Mouse (Mus musculus) hematopoietic stem cell, adult 5-6 weeks (primary cell): Measurements from ENCODE around the gene Fam49a. TPM values are rescaled to one million over a fixed set of nuclear protein-coding genes. Genes with fewer than 3 reads are reported as not detected.
"Not testable (repeated sequence)": the region's sequence is repeated elsewhere in the genome, so short reads cannot be mapped to it uniquely, and the experiment has no call there.

Source experiments
- ATAC-seq, 2 experiments: fragments of 125-278 bp in 1 of 2; replicated peaks in 1 of 2; 2 replicates each; pipeline ENCODE4 v1.8.0; 2016 to 2017; ENCODE audit warnings: inconsistent platforms in 2 of 2, mild to moderate bottlenecking in 2 of 2, moderate number of reproducible peaks in 2 of 2, low read depth in 1 of 2, moderate TSS enrichment in 1 of 2; ENCODE audit not compliant: low FRiP score in 2 of 2, poor library complexity in 2 of 2, severe bottlenecking in 2 of 2, insufficient read depth in 1 of 2, low TSS enrichment in 1 of 2
- total RNA-seq: library from RNA; stranded (forward); fragments of 172-1452, 232-1000 nt; gene quantifications from 2 replicates; pipeline ENCODE4 v1.2.3, GENCODE M21; 2017

Fam49a gene
- total RNA-seq, 1 experiment from 2014 or later = 31.5 TPM

DNA sequence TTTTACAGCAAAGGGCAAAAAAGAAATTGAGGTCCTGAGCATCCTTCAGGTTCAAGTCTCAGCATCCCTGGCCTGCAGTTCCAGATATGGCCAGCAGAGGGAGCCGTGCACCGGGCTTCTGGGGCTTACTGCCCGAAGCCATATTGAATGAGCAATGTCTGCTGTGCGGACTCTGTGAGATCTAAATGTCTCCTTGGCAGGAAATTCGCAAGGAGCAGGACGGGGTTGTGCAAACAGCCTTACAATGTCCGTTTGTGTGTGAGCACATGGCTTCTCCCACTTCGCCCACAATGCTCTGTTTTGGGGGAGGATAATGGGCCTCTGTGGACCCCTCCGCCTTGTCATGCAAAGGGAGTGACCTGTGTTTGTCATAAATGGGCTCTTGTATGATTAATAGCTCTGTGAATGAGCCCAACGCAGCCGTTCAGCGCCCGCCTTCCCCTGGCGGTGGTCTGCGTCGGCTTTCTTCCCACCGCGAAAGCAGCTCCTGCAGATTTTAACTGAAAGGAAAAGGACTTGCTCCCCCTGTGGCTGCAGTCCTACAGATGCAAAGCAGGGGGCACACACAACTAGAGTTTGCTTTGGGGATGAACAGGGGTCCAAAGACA is 61.8 kb downstream of the Fam49a start:
- ATAC-seq = peak; percentile 56 to 71

DNA sequence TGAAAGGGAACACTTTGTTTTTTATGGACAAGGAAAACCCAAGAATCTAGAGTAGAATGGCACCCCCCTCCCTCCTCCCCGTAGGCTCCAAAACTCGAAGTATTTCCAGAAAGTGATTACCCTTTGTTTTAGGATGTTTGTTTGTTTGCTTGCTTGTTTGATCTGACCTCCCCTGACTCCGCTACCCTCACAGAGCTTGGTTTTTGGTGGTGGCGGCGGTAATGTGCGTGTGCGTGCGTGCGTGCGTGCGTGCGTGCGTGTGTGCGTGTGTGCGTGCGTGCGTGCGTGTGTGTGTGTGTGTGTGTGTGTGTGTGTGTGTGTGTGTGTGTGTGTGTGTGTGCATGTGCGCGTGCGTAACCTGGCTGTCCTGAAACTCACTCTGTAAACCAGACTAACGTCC is 62.3 kb downstream of the Fam49a start:
- ATAC-seq = not testable (repeated sequence)

DNA sequence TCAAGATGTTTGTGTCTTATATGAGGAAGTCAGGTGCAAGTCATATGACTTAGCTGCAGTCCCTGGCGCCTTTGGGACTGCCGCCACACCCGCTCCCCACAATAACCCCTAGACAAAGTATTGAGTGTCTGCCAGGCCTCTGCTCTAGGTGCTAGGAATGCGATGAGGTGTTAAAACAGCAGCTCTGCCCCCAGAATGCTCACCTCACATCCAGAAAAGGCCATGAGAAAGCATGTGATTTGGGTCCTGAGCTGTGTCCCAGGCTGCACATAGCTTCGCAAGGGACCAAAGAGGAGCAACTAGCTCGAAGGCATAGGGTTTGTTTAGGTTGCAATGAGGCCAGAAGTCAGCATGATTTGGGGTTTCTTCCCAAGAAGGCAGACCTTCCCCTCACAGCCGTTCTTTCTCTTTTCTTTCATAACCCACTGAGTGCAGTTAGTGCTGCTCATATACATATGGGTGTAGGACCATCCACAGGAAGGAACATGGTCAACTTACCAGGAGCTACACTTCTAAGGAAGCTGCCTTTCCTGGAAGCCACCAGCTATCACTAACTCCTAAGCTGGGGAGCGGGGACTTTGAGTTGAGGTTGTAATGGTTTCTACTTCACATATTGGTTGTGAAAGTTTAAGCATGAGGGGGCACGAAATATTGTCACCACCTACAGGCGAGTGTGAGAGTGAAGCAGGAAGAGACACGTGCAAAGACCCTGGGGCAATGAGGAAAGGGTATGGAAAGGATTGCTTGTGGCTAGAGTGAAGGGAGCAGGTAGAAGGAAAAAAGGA is 71.8 kb downstream of the Fam49a start:
- no peak for ATAC-seq

GRCm38 (mm10) chr12:12334486-12334885 is 72.5 kb downstream of the Fam49a start:
- ATAC-seq = no peak

DNA sequence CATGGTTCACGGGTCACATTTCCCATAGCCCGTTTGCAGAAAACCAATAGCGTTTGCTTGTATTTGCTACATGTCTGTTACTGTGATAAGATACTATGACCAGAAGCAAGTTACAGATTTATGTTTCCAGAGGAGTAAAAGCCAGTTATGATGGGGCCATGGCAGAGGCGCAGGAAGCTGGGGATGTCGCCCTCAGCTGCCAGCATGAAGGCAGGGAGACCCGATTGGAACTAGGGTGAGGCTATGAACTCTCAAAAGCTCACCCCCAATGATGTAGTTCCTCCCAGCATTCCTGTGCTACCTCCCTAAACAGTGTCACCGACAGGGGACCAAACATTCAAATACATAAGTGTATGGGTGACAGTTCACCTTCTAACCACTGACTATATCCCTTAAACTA is 73.6 kb downstream of the Fam49a start:
- ATAC-seq = no peak

DNA sequence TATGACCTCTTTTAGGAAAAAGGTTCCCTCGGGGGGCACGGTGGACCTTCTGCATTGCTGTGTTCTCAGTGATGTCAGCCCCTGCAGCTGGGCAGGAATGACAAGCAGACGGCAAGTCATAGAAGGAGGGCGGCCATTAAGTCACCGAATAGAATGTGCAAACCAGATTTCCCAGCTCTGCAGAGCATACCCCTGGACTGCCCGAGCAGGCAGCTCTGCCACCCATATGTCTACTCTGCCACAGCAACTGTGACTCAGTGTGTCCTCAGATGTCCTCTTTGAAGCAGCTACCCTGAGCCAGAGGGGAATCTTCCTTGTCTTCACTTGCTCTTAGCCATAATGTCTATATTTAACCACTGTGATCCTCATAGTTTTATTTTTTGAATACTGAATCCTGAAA is 75.4 kb downstream of the Fam49a start:
- ATAC-seq = no peak

- ATAC-seq = no peak
These were observed 81.4 kb downstream of the Fam49a start for GRCm38 (mm10) chr12:12343320-12343719.

DNA sequence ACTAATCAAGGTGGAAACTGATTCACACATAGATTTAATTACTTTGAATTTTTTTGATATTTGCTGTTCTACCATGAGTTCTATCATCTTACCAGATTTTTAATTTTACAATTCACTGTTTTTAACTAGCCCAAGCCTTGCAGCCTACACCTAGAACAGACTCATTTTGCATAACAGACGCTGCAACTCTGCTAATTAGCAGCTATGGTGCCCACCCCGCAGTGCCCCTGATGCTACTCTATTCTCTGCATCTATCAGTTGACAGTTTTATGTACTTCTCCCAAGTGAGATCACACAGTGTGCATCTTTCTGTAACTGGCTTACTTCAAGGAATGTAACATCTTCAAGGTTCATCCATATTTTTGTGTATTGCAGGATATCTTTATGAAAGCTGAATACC is 86.7 kb downstream of the Fam49a start:
- ATAC-seq = no peak

DNA sequence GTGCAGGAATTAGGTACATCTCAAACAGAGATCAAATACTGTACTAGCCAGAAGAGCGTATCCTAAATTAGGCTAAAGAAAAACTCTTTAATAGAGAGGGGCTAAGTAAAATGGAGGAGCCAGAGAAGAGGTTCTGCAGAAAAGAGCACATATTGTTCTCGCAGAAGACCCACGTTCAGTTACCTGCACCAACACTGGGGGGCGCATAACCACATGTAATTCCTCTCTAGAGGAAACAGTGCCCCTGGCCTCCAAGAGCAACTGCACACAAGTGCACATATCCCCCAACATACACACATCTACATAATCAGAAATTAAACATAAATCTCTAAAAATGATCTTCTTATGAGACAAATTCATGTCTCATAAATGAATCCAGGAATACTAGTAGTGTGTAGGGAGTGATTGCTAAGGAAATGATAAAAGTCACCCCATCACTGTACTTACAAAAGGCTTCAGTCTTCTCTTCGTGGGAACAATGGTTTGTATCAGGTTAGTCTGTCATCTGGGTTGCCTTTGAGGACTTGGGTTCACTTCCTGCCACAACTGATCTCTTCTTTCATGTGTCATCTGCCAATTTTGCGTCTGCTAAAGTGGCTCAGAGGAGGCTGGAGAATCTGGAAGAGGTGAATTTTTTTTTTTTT is 87.8 kb downstream of the Fam49a start:
- no peak for ATAC-seq

DNA sequence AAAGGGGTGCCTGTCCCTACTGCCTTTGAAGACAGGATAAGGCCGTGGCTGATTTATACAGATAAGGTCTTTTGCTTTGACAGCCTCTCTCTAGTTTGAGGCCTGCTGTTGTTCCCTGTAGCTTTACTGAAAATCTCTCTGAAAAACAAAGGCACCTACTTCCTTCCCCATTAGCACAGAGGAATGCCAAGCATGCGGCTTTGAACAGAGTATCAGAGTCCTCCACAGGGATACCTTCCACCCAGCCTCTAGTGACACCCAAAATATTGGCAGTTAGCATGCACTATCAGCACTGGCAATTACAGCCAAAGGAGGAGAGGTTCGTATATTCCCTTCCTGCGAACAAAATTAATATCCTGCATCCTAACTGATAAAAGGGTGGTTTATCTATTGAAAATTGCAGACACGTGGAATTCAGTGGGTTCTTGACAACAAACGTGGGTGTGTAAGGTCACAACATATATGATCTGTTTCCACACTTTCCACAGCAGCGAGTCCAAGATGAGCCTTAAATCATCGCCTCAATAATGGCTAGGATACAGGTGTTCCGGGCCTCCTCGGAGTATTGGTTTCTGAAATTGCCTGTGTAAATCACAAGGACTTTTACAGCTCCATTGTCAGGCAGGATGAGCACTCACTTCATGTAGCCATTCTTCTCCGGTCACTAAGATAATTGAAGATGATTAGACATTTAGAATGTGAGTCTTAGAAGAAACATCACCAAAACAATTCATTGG is 90.0 kb downstream of the Fam49a start:
- ATAC-seq = peak; percentile 37; a peak in 3 of 4 replicates

DNA sequence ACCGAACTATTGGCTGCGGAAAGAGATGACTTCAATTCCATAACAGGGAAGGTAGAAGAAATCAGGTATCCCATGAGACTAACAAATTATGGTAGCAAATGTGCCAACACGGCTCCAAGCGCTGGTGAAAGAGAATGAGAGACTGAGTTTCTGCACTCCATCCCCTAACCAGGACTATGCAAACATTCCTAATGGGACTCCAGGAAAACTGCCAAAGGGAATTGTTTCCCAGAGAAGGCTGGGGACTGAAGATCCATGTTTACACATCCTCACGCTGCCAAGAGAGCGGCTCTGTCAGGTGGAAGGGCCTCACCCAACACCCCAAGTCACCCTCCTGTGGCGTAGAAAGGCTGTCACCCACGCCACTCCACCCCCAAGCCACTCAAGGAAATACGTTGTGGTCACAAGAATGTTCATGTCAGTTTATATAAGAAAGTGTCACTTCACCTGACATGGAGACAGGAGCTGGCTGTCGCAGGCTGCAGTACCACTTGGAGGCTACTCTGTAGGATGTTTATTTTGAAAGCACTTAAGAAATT is 92.2 kb downstream of the Fam49a start:
- no peak; a peak in 1 of 4 replicates for ATAC-seq

- ATAC-seq = no peak
These were observed 94.1 kb downstream of the Fam49a start for GRCm38 (mm10) chr12:12356048-12356447.

- no peak for ATAC-seq
These were observed 94.5 kb downstream of the Fam49a start for GRCm38 (mm10) chr12:12356463-12356862.

- ATAC-seq = no peak
These were observed 95.0 kb downstream of the Fam49a start for GRCm38 (mm10) chr12:12356946-12357345.

- ATAC-seq = peak; percentile 51 to 62; a peak in 3 of 4 replicates
These were observed 98.0 kb downstream of the Fam49a start for GRCm38 (mm10) chr12:12359923-12360322.

- no peak for ATAC-seq
These were observed 100.4 kb downstream of the Fam49a start for GRCm38 (mm10) chr12:12362371-12362770.

DNA sequence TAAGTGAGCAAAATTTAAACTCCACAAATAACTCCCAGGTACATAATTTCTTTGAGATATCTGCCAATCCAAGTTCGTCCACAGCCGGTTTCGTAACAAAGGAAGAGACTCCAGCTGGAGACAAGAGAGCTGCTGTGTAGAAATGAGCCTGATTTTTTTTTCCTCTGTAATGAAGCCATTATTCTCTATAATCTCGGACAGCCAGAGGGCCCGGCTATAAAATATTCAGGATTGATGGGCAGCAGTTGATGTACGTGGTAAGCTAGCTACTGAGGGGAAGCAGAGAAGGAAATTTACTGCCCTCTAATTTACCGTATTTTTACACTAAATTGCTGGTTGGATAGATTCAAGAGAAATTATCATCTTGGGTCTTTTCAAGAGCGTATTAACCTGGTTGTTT is 102.3 kb downstream of the Fam49a start:
- no peak for ATAC-seq

DNA sequence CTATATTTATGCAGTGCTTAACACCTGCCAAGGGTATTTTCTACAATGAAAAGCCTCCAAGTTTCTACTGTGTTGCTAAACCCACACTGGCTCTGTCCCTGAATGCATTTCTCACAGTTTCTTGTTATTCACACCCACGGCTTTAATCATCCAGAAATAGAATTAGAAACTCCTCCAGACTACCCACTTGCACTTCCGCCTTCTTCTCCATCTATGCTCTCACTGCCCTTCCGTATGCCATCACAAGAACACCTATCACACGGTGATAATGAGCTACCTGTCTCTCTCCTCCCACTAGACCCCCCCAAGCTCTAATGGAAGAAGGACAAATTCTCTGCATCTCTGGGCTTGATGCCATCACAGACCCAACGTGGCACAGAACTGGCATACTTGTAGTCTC is 105.5 kb downstream of the Fam49a start:
- no peak for ATAC-seq
